In genomic region chr13:101408885-101409284, GRCm38 (mm10) we compare ENCODE assay signal across 19 mouse cellular contexts.
DNase-seq lines count a peak whose midpoint lies in the region; ATAC-seq lines count a peak whose summit lies in the region.
"Had no signal": no experiment of that assay in that cellular context is flagged by ENCODE, and none has a peak within 500 bp of the region (broad histone marks: within the 10 kb centered on the region; RNA-seq: fewer than 3 reads in every experiment).

No protein-coding gene starts in this region.

- ATAC-seq in megakaryocyte, adult 5-6 weeks (ENCODE audit: poor library complexity, severe bottlenecking), result no peak
- ATAC-seq: forebrain, embryonic 15.5 days; hindbrain, postnatal 0 days; Patski had no signal

- peak; percentile 39 for DNase-seq in cerebellum, adult 11-12 months
- no peak for DNase-seq in cerebellum, postnatal 36 days
- DNase-seq in heart, adult 11 months, result peak; percentile 41
- no peak for DNase-seq in heart, adult 18-20 months
- DNase-seq in retina, postnatal 1 day, result no peak
- DNase-seq: adrenal gland, adult 2 months; adrenal gland, postnatal 25 days; gastrocnemius, postnatal 36 days; heart, adult 2 months; heart, postnatal 14 days; kidney, adult 11 months had no signal

- no peaks in the 10 kb centered on the region for H3K9me3 ChIP-seq in megakaryocyte, embryonic 14.5 days
- H3K9me3 ChIP-seq: embryonic facial prominence, embryonic 10.5 days; forebrain, embryonic 15.5 days; heart, embryonic 15.5 days; hindbrain, embryonic 13.5 days had no signal

- H3K27me3 ChIP-seq in megakaryocyte, embryonic 14.5 days (replicated peaks), result no peaks in the 10 kb centered on the region
- H3K27me3 ChIP-seq: forebrain, embryonic 15.5 days; heart, embryonic 15.5 days; hindbrain, embryonic 13.5 days; Patski had no signal

- H3K36me3 ChIP-seq in megakaryocyte, embryonic 14.5 days (replicated peaks; ENCODE audit: low read length), result no peaks in the 10 kb centered on the region
- H3K36me3 ChIP-seq: embryonic facial prominence, embryonic 10.5 days; forebrain, embryonic 15.5 days; heart, embryonic 15.5 days; hindbrain, embryonic 13.5 days had no signal

- H3K4me1 ChIP-seq in megakaryocyte, embryonic 14.5 days, result peaks cover 5% of the 10 kb centered on the region
- H3K4me1 ChIP-seq: embryonic facial prominence, embryonic 10.5 days; forebrain, embryonic 15.5 days; heart, embryonic 15.5 days; hindbrain, embryonic 13.5 days had no signal

- peak overlapping the region; percentile 50 for H3K4me3 ChIP-seq in megakaryocyte, embryonic 14.5 days (replicated peaks)
- H3K4me3 ChIP-seq: embryonic facial prominence, embryonic 10.5 days; forebrain, embryonic 15.5 days; heart, adult 2 months; heart, embryonic 15.5 days; hindbrain, embryonic 13.5 days had no signal

Comparison
In these comparisons a context has a peak if more than half of its experiments do, and no peak if none do; other contexts are left out.
1. DNase-seq: peak in cerebellum, adult 11-12 months (single experiment) and heart, adult 11 months (single experiment); none in cerebellum, postnatal 36 days (0 of 2), heart, adult 18-20 months (0 of 2) and retina, postnatal 1 day (single experiment).